Mouse (Mus musculus): ENCODE results near the gene Tubgcp2.

DNA sequence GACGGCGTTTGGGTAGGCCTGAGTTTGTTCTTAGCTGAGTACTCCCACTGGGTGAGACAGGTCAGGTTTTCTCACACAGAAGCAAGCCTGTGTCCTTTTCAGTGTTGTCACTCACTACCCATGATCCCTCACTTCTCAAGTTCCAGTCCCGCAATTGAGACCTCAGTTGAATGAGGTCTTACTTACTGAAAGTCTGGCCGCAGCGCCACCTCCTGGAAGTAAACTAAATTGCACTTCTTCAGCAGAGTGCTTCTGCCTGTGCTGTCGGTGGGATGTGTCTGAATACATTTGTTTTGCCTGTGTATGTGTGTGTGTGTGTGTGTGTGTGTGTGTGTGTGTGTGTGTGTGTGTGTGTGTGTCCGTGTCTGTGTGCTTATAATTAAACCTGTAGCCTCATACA, 26.6 kb upstream of the Tubgcp2 start:
- TF ChIP-seq POLR2A (IDR thresholded peaks at IDR 0.05; ENCODE audit: low read depth, low read length), result 0 out of 2 replicates have a peak, but pooled peaks have one; percentile 24
- TF ChIP-seq E2F4 (IDR thresholded peaks at IDR 0.05; ENCODE audit: insufficient replicate concordance, low read depth, low read length), result no peak
- no peak for TF ChIP-seq TCF12 (IDR thresholded peaks at IDR 0.05; ENCODE audit: low read depth, low read length)
- peak; percentile 58 to 85 for TF ChIP-seq CTCF (conservative IDR thresholded peaks at IDR 0.05 in 1 of 2, IDR thresholded peaks at IDR 0.05 in 1 of 2; ENCODE audit: low read depth in 2 of 2, low read length in 2 of 2)
- no peak for TF ChIP-seq MAX (IDR thresholded peaks at IDR 0.05; ENCODE audit: low read length)
- TF ChIP-seq RAD21 (IDR thresholded peaks at IDR 0.05; ENCODE audit: low read depth, low read length), result peak; percentile 79
- no peak for TF ChIP-seq MXI1 (IDR thresholded peaks at IDR 0.05; ENCODE audit: low read depth, low read length)
- no peak for TF ChIP-seq MAZ (IDR thresholded peaks at IDR 0.05; ENCODE audit: low read depth, low read length)
- no peak for TF ChIP-seq MEF2A (IDR thresholded peaks at IDR 0.05; ENCODE audit: borderline replicate concordance, low read depth, low read length)
- TF ChIP-seq USF1 (IDR thresholded peaks at IDR 0.05; ENCODE audit: low read depth, low read length), result no peak
- TF ChIP-seq ZNF384 (IDR thresholded peaks at IDR 0.05; ENCODE audit: low read depth, low read length), result no peak
- TF ChIP-seq SIN3A (IDR thresholded peaks at IDR 0.05; ENCODE audit: low read length), result no peak
- no peak for TF ChIP-seq ZKSCAN1 (IDR thresholded peaks at IDR 0.05; ENCODE audit: borderline replicate concordance, low read depth, low read length)
- no peak for TF ChIP-seq KAT2A (IDR thresholded peaks at IDR 0.05; ENCODE audit: insufficient replicate concordance, low read length)

Data from CH12.LX (cell line).